Mouse (Mus musculus) adrenal gland, postnatal 4 days (tissue): ENCODE measurements around the gene Ptprn2. TPM values are rescaled to one million over a fixed set of nuclear protein-coding genes. Genes with fewer than 3 reads are reported as not detected.

Experiments used
- DNase-seq, 2 experiments: peaks; one replicate each; pipeline ENCODE4 v3.0.0; 2021 to 2022; ENCODE audit warnings: low spot score in 2 of 2, mixed read lengths in 2 of 2
- total RNA-seq, 2 experiments: library from RNA; stranded (reverse); gene quantifications; 2 replicates each; pipeline ENCODE4 v1.2.3; 2021

Gene Ptprn2
- total RNA-seq, 2 experiments from 2014 or later: 22.2 to 28.1 TPM

GRCm38 (mm10) chr12:116863291-116863899 is 377.9 kb downstream of the Ptprn2 start:
- no peak for DNase-seq

- DNase-seq: no peak
Measured at GRCm38 (mm10) chr12:116873866-116874585, 388.5 kb downstream of the Ptprn2 start.

GRCm38 (mm10) chr12:116887496-116888281 is 402.2 kb downstream of the Ptprn2 start:
- DNase-seq: no peak

GRCm38 (mm10) chr12:116888856-116889255 is 403.3 kb downstream of the Ptprn2 start:
- no peak for DNase-seq

GRCm38 (mm10) chr12:116892584-116892983 is 407.1 kb downstream of the Ptprn2 start:
- no peak for DNase-seq

GRCm38 (mm10) chr12:116896651-116897050 is 411.1 kb downstream of the Ptprn2 start:
- no peak for DNase-seq

GRCm38 (mm10) chr12:116901773-116902172 is 416.3 kb downstream of the Ptprn2 start:
- no peak for DNase-seq

- DNase-seq: no peak
Measured at GRCm38 (mm10) chr12:116907424-116907823, 421.9 kb downstream of the Ptprn2 start.

GRCm38 (mm10) chr12:116908668-116909067 is 423.1 kb downstream of the Ptprn2 start:
- DNase-seq: no peak

GRCm38 (mm10) chr12:116916776-116917175 is 431.3 kb downstream of the Ptprn2 start:
- no peak for DNase-seq

GRCm38 (mm10) chr12:116919185-116919584 is 433.7 kb downstream of the Ptprn2 start:
- DNase-seq: no peak

GRCm38 (mm10) chr12:116919691-116920526 is 434.4 kb downstream of the Ptprn2 start:
- DNase-seq: no peak

- no peak for DNase-seq
Measured at GRCm38 (mm10) chr12:116927115-116927514, 441.6 kb downstream of the Ptprn2 start.

GRCm38 (mm10) chr12:116927516-116927915 is 442.0 kb downstream of the Ptprn2 start:
- no peak for DNase-seq

GRCm38 (mm10) chr12:116938158-116938854 is 452.8 kb downstream of the Ptprn2 start:
- no peak for DNase-seq

- no peak for DNase-seq
Measured at GRCm38 (mm10) chr12:116943883-116944282, 458.4 kb downstream of the Ptprn2 start.

- DNase-seq: no peak
Measured at GRCm38 (mm10) chr12:116948151-116948928, 462.8 kb downstream of the Ptprn2 start.

- peak in 1 of 2 experiments; percentile 4 for DNase-seq
Measured at GRCm38 (mm10) chr12:116949726-116950125, 464.2 kb downstream of the Ptprn2 start.

- DNase-seq: no peak
Measured at GRCm38 (mm10) chr12:116952452-116953205, 467.1 kb downstream of the Ptprn2 start.
